Mouse (Mus musculus) G1E (cell line): ENCODE measurements around the gene Usp15.

Experiments used
- CTCF ChIP-seq: IDR thresholded peaks from 2 replicates; pipeline ENCODE4 v1.5.1; 2012; ENCODE audit warnings: low read depth, low read length, inconsistent platforms, mixed read lengths
- GATA1 ChIP-seq: IDR thresholded peaks from 2 replicates; pipeline ENCODE4 v1.6.1; 2012; ENCODE audit warnings: borderline replicate concordance, low read length, inconsistent platforms, mixed read lengths
- POLR2AphosphoS5 ChIP-seq: IDR thresholded peaks from 2 replicates; pipeline ENCODE4 v1.6.1; 2012; ENCODE audit warnings: low read depth, low read length, inconsistent platforms; ENCODE audit not compliant: insufficient replicate concordance

GRCm38 (mm10) chr10:123165542-123165941 lies 31.3 kb downstream of the Usp15 start:
- TF ChIP-seq POLR2AphosphoS5, result no peak
- no peak for TF ChIP-seq CTCF
- no peak for TF ChIP-seq GATA1
